Comparison of ENCODE assay signal across 9 mouse cellular contexts in genomic region chr17:30454862-30455243, GRCm38 (mm10).
DNase-seq lines count a peak whose midpoint lies in the region; ATAC-seq and TF ChIP-seq lines count a peak whose summit lies in the region.
"Had no signal": no experiment of that assay in that cellular context is flagged by ENCODE, and none has a peak within 500 bp of the region (broad histone marks: within the 10 kb centered on the region; RNA-seq: fewer than 3 reads in every experiment).

No protein-coding gene starts in this region.

- no peaks in the 10 kb centered on the region for H3K27me3 ChIP-seq in forebrain, embryonic 11.5 days (ENCODE audit: control insufficient read depth, insufficient read depth, low read length)
- no peaks in the 10 kb centered on the region for H3K27me3 ChIP-seq in forebrain, embryonic 15.5 days
- no peaks in the 10 kb centered on the region for H3K27me3 ChIP-seq in C2C12 (ENCODE audit: control insufficient read depth, insufficient read depth, insufficient read length)
- H3K27me3 ChIP-seq: liver, embryonic 13.5 days had no signal

- H3K79me2 ChIP-seq in C2C12 (ENCODE audit: control insufficient read depth, insufficient read depth): no peaks in the 10 kb centered on the region

- H3K4me2 ChIP-seq in forebrain, embryonic 11.5 days (ENCODE audit: low read depth, low read length, severe bottlenecking): no peak overlapping the region
- H3K4me2 ChIP-seq in forebrain, embryonic 15.5 days (replicated peaks): no peak overlapping the region
- H3K4me2 ChIP-seq: liver, embryonic 13.5 days had no signal

- DNase-seq in forebrain, embryonic 11.5 days (ENCODE audit: low spot score): peak; percentile 87
- peak; percentile 85 for DNase-seq in kidney, postnatal 10 days
- peak; percentile 73 to 77 for DNase-seq in lung, adult 18-20 months
- DNase-seq in spleen, postnatal 10 days (ENCODE audit: low spot score in 2 of 2): peak; percentile 47 to 77
- DNase-seq: liver, embryonic 13.5 days had no signal

- no peak overlapping the region for H3K9ac ChIP-seq in forebrain, embryonic 11.5 days (ENCODE audit: low read length)
- no peak overlapping the region for H3K9ac ChIP-seq in forebrain, embryonic 15.5 days (replicated peaks)
- H3K9ac ChIP-seq: liver, embryonic 13.5 days had no signal

- peak; percentile 41 for TF ChIP-seq CTCF in C2C12 (IDR thresholded peaks at IDR 0.05; ENCODE audit: control insufficient read depth, insufficient read depth, insufficient read length)
- peak; percentile 62 for TF ChIP-seq CTCF in bone marrow, adult 2 months (IDR thresholded peaks at IDR 0.05; ENCODE audit: control insufficient read depth, insufficient read depth, low read length)
- peak; percentile 48; the same call in 1 of the 2 replicates for TF ChIP-seq CTCF in embryonic fibroblast, embryonic 13.5 days (IDR thresholded peaks at IDR 0.05; ENCODE audit: borderline replicate concordance, insufficient read depth, low read length)

- TF ChIP-seq POLR2A in bone marrow, adult 2 months (IDR thresholded peaks at IDR 0.05; ENCODE audit: borderline replicate concordance, control insufficient read depth, low read depth, low read length): no peak
- no peak for TF ChIP-seq POLR2A in embryonic fibroblast, embryonic 13.5 days (IDR thresholded peaks at IDR 0.05; ENCODE audit: low read depth, low read length)

- no peaks in the 10 kb centered on the region for H3K36me3 ChIP-seq in forebrain, embryonic 11.5 days (ENCODE audit: control insufficient read depth, insufficient read depth, low read length)
- H3K36me3 ChIP-seq in forebrain, embryonic 15.5 days: no peaks in the 10 kb centered on the region
- no peaks in the 10 kb centered on the region for H3K36me3 ChIP-seq in C2C12 (ENCODE audit: control insufficient read depth, insufficient read depth)
- H3K36me3 ChIP-seq: liver, embryonic 13.5 days had no signal

- no peak overlapping the region for H3K27ac ChIP-seq in forebrain, embryonic 11.5 days (ENCODE audit: low read depth, low read length)
- H3K27ac ChIP-seq in forebrain, embryonic 15.5 days (replicated peaks): no peak overlapping the region
- no peak overlapping the region for H3K27ac ChIP-seq in bone marrow, adult 2 months (ENCODE audit: control insufficient read depth, insufficient read depth, low read depth, low read length, poor library complexity)
- H3K27ac ChIP-seq in embryonic fibroblast, embryonic 13.5 days (ENCODE audit: insufficient read depth, low read length): no peak overlapping the region
- H3K27ac ChIP-seq: liver, embryonic 13.5 days had no signal

- no peak overlapping the region for H3ac ChIP-seq in C2C12 (ENCODE audit: control insufficient read depth, insufficient read length, low read depth)

- H3K4me1 ChIP-seq in forebrain, embryonic 11.5 days (replicated peaks; ENCODE audit: control insufficient read depth, insufficient read depth, low read length): peaks cover 6% of the 10 kb centered on the region; the same call in 1 of the 2 replicates
- peaks cover 46% of the 10 kb centered on the region for H3K4me1 ChIP-seq in forebrain, embryonic 15.5 days
- no peaks in the 10 kb centered on the region for H3K4me1 ChIP-seq in bone marrow, adult 2 months (ENCODE audit: control insufficient read depth, insufficient read depth, low read length)
- H3K4me1 ChIP-seq in embryonic fibroblast, embryonic 13.5 days (ENCODE audit: control insufficient read depth, insufficient read depth, low read length): no peaks in the 10 kb centered on the region
- H3K4me1 ChIP-seq: liver, embryonic 13.5 days had no signal

- H3K79me3 ChIP-seq in C2C12 (ENCODE audit: low read depth): no peaks in the 10 kb centered on the region

- H3K9me3 ChIP-seq in forebrain, embryonic 11.5 days (ENCODE audit: control insufficient read depth, low read length): no peaks in the 10 kb centered on the region
- H3K9me3 ChIP-seq in forebrain, embryonic 15.5 days: no peaks in the 10 kb centered on the region
- H3K9me3 ChIP-seq: liver, embryonic 13.5 days had no signal

- WGBS in forebrain, embryonic 11.5 days: 33% methylated on average over 3 of the region's 3 CpGs
- WGBS in forebrain, embryonic 15.5 days: 11% methylated on average over 3 of the region's 3 CpGs
- 26% methylated on average over 3 of the region's 3 CpGs for WGBS in bone marrow, adult 2 months

- ATAC-seq in forebrain, embryonic 11.5 days (replicated peaks; ENCODE audit: low FRiP score): no peak
- ATAC-seq in forebrain, embryonic 15.5 days (replicated peaks): no peak

- no peak overlapping the region for H3K4me3 ChIP-seq in forebrain, embryonic 11.5 days (ENCODE audit: low read depth, low read length)
- H3K4me3 ChIP-seq in forebrain, embryonic 15.5 days: no peak overlapping the region
- no peak overlapping the region for H3K4me3 ChIP-seq in C2C12 (ENCODE audit: insufficient read depth, poor library complexity, severe bottlenecking)
- H3K4me3 ChIP-seq in bone marrow, adult 2 months (replicated peaks; ENCODE audit: control insufficient read depth, low read depth, low read length): no peak overlapping the region
- no peak overlapping the region for H3K4me3 ChIP-seq in embryonic fibroblast, embryonic 13.5 days (ENCODE audit: insufficient read depth, low read length)
- H3K4me3 ChIP-seq: liver, embryonic 13.5 days had no signal

TF ChIP-seq in C2C12, 6 proteins besides CTCF, POLR2A, EP300 and RAD21:
- TF ChIP-seq MYOG (IDR thresholded peaks at IDR 0.05; ENCODE audit: control insufficient read depth, extremely low read depth, insufficient read length) (no peak), FOSL1 (IDR thresholded peaks at IDR 0.05; ENCODE audit: insufficient read depth, low read length, poor library complexity, severe bottlenecking) (no peak), CEBPB (IDR thresholded peaks at IDR 0.05; ENCODE audit: low read depth) (no peak), USF1 (IDR thresholded peaks at IDR 0.05; ENCODE audit: low read depth) (no peak), MYOD1 (IDR thresholded peaks at IDR 0.05; ENCODE audit: control insufficient read depth, insufficient read length, low read depth) (no peak), MAX (IDR thresholded peaks at IDR 0.05) (no peak)
